Mouse (Mus musculus): ENCODE results near the gene Nxph3. TPM values are rescaled to one million over a fixed set of nuclear protein-coding genes. Genes with fewer than 3 reads are reported as not detected.
A peak's percentile ranks its signal among the peaks of the same experiment; 100 is the strongest.

The Nxph3 gene
- total RNA-seq (2021): 10 to 100 TPM; 29.0 to 40.6 TPM

DNA sequence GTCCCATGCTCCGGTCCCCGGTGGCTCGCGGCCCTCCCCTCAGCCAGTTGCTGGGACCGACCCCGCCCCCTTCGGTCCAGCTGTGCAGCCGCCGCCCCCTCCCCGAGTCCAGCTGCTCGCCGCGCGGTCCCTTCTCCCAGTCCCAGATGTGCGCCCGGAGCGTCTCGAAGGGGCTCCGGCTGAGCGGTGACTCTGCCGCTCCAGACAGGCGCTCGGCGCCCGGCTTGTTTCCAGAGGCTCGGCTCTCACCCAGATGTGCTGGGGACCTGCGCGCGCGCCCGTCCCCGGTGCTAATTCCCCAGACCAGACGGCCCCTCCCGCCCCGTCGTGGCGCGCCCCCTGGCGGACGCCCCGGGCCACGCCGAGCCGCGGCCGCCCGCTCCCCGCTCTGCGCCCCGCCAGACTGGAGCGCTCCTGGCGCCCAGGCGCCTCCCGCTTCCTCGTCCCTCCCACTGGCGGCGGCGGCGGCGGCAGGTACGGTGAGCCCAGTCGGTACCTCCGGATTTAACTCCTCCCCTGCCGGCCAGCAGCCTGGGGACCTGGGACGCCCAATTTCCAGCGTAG, at the start of gene Nxph3:
Gene Nxph3 (minus strand): TSS at position 273 of the 564 bp plus-strand sequence.
- intact Hi-C loops (cut with DNase I): no loop called here
- peak; percentile 58 to 77 for DNase-seq (ENCODE audit: low spot score in 2 of 2)

GRCm38 (mm10) chr11:95563849-95564248, 49.5 kb upstream of the Nxph3 start:
- intact Hi-C loops (cut with DNase I): no loop called here
- no peak for DNase-seq (ENCODE audit: low spot score in 2 of 2)

DNA sequence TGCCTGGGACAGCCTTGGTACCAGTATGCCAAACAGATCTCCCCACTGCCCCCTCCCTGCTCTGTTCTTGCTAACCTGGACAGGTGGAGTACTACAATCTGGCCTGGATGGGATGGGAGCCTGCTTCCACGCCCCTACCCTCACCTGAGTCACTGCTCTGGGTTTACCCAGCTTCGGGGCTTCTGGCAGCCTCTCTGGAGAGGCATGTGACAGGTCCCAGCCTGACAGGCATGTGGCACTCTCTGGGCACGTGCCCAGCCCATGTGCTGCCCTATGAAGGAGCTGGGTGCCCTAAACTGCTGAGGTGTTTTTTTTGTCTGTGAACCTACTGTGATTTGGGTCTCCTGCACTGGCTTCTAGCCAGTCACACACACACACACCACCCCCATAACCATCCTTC, 46.4 kb upstream of the Nxph3 start:
- intact Hi-C loops (cut with DNase I): no loop called here
- DNase-seq (ENCODE audit: low spot score in 2 of 2): no peak

GRCm38 (mm10) chr11:95559761-95560160, 45.4 kb upstream of the Nxph3 start:
- intact Hi-C loops (cut with DNase I): no loop called here
- no peak for DNase-seq (ENCODE audit: low spot score in 2 of 2)

DNA sequence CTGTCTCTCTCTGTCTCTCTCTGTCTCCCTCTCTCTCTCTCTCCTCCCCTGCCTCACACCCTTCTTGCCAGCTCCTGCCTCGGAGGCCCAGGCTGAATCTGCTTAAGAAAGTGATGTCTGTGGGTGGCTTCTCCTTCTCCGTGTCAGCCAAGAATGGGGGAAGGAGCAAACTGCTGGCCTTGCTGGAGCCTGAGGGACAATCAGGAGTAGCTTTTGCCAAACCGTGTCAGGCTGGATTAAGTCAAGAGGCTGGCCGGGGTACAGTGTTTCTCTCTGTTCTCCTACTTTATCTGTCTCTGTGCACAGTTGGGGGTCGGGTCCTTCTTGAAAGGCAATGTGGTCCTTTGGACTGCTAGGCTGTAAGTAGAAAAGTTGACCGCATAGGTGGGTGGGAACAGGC, 43.3 kb upstream of the Nxph3 start:
- intact Hi-C loops (cut with DNase I): no loop called here
- DNase-seq (ENCODE audit: low spot score in 2 of 2): peak in 1 of 2 experiments; percentile 21

DNA sequence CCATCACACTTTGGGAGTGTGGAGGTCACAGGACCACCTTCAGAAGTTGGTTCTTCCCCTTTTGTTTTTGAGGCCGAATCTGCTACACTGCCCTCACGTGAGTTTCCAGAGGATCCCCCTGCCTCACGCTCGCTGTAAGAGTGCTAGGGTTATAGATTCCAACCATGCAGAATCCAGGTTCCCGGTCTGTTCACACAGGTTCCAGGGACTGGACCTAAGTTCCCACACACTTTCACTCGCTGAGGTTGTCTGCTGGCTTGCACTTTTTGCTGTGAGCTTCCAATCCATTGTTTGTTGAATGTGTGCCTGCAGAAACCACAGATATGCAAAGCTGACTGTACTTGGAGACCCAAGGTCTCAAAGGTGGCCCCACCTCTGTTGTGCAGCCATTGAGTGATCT, 42.7 kb upstream of the Nxph3 start:
- intact Hi-C loops (cut with DNase I): no loop called here

GRCm38 (mm10) chr11:95555279-95555678, 40.9 kb upstream of the Nxph3 start:
- intact Hi-C loops (cut with DNase I): no loop called here
- DNase-seq (ENCODE audit: low spot score in 2 of 2): no peak

More for the DNA sequence above, 42.7 kb upstream of the Nxph3 start:
- no peak for DNase-seq (ENCODE audit: low spot score in 2 of 2)

GRCm38 (mm10) chr11:95550301-95551021, 36.1 kb upstream of the Nxph3 start:
- intact Hi-C loops (cut with DNase I): no loop called here
- no peak for DNase-seq (ENCODE audit: low spot score in 2 of 2)

DNA sequence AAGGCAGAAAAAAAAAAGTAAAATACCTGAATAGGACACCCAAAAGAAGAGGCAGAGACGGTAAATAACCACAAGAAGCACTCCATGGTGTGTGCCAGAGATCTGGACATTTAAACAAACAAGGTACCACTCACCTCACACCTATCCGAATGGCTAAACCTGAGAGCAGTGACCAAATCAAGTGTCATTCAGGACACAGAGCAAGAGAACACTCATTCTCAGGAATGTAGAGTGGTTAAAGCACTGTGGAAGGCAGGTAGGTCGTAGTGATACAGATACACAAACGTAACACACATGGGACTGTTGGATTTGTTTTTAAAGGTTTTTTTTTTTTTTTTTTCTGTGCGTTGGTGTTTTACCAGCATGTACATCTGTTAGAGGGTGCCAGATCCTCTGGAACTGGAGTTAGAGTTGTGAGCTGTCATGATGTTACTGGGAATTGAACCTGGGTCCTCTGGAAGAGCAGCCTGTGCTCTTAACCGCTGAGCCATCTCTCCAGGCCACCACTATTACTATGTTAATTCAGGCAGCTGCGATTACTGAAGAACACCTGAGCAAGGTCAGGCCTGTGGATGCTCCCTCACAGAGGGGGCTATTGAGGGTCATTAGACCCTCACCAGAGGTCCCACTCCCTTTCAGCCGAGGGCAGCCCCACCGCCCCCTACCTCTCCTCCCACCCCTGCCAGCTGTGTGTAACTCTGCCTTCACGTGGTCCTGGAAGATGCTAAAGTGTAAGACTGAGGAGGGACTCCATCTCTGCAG, 31.8 kb upstream of the Nxph3 start:
- intact Hi-C loops (cut with DNase I): no loop called here
- DNase-seq (ENCODE audit: low spot score in 2 of 2): no peak

GRCm38 (mm10) chr11:95544546-95545327, 30.4 kb upstream of the Nxph3 start:
- intact Hi-C loops (cut with DNase I): no loop called here

DNA sequence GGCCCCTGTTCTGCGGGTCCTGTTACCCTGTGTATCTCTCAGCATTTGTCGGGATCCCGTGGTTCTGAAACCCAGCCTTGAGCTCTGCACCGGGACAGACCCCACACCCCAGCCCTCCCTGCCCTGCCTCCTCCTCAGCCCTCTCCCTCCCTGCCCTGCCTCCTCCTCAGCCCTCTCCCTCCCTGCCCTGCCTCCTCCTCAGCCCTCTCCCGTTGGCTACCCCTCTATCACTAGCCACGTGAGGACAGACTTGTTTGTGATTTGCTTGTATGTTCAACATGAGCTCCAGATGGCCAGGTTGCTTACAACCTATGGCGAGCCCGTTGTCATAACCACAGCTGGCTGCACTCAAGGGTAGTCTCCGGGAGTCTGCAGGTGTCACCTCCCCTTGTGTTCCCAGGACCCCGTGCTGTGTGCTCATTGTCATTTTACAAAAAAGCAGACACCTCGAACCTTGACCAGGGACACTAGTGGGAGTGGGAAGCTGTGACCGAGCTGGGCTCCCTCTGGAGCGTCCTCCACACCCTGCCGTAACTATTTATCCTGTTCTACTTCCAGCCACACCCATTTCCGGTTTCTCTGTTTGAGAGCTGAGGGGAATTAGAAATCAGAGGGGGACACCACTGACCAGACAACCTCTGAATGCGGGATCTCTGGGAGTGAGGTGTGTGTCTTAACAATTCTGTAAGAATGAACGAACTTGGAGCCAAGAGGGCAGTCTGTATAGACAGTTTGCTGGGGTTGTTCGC, 26.4 kb upstream of the Nxph3 start:
- intact Hi-C loops (cut with DNase I): no loop called here
- no peak for DNase-seq (ENCODE audit: low spot score in 2 of 2)

More at GRCm38 (mm10) chr11:95544546-95545327, 30.4 kb upstream of the Nxph3 start:
- DNase-seq (ENCODE audit: low spot score in 2 of 2): no peak

DNA sequence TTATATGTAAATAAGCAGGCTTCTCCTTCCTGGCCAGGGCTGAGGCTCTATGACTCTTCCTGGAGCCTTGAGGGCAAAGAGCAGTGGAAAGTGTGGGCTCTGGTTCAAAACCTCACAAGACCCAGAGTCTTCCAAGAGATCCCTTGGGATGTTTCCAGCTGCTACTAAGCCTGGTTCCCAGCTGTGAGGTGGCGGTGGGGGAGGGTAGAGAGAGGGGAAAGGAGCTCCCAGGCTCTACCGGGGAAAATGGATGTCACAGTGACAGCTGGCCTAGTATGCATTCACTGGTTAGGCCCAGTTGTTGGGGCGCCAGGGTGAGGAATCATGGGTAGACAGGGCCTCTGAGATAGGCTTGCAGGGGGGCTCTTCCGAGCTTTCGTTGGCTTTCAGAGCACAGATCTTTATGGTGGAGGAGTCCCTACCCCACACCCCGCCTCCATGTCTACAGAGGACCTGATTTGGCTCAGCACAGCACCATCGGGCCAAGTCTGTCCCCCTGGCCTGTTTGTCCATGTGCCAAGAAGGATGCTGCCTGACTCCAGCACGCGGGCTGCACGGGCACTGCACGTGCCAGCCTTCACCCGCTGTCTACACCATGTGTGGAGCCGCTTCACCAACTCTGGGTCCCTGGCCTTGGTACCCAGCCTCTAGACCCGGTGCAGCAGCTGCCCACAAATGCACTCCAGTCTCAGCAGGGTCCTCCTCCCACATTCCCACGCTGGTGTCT, 24.2 kb upstream of the Nxph3 start:
- intact Hi-C loops (cut with DNase I): loop anchor here (10.0 kb wide), 1 partner anchor 226 kb away; no protein-coding TSS in a partner anchor
- no peak for DNase-seq (ENCODE audit: low spot score in 2 of 2)

DNA sequence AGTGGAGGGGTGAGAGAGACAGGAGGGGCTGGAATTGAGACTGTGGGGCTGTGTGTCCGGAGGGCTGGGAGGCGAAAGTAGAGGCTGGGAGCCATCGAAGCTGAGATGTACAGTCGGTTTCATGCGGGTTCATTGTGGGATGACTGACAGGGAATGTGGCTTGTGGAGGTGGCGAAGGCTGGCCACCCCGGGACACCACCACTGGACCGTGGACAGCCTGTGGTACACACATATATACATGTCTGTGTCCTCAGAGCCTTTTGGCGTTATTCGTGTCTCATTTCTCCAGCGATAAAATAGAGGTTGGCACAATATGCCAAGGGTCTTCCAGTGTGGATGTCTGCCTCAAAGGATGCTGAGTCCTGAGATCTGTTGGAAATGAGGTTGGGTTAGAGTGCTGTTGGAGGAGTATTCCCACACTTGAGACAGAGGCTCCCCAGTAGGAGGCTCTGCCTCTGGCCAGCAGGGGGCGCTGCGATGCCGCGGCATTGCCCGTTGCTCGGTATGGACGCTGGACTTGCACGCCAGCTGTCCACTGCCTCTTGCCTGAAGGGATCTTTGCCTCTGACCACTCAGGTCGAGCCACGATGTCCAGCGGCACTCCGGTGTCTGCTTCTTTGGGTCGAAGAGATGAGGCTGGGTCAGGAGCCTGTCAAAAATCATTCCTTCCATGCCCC, 19.3 kb upstream of the Nxph3 start:
- intact Hi-C loops (cut with DNase I): loop anchor here (2.0 to 10.0 kb wide), 3 partner anchors 53 to 231 kb away; partner anchors contain the start of gene Ngfr
- DNase-seq (ENCODE audit: low spot score in 2 of 2): peak; percentile 83 to 86

DNA sequence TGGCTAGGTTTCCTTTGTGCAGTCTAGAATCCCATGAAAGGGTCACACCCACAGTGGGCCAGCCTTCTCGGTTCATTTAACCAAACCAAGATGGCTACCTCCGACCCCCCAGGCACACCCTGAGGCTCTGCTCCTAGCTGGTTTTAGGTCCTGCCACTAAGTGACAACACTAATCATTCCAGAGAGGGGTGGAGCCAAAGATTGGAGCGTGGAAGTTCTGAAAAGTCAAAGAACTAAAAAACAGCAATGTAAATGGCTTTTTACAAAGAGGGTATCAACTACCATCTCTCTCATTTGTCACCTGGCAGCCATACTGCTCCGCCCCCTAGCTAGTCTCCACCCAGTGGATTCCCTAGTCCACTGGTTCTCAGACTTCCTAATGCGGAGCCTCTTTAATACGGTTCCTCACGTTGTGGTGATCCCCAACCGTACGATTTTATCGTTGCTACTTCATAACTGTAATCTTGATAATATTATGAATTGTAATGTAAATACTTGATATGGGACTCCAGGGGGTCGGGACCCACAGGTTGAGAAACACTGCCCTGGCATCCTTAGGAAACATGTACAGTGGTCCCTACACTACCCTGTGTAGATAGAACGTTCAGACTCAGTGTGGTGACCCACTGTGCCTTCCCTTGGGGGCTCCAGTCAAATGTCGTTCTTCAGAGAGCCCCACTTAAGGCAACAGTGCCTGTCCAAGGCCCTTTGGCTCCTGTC, 18.1 kb upstream of the Nxph3 start:
- intact Hi-C loops (cut with DNase I): loop anchor here (2.0 to 10.0 kb wide), 3 partner anchors 54 to 232 kb away; partner anchors contain the start of gene Ngfr

GRCm38 (mm10) chr11:95528231-95528630, 13.9 kb upstream of the Nxph3 start:
- no peak for DNase-seq (ENCODE audit: low spot score in 2 of 2)
- intact Hi-C loops (cut with DNase I): no loop called here

More for the DNA sequence above, 18.1 kb upstream of the Nxph3 start:
- no peak for DNase-seq (ENCODE audit: low spot score in 2 of 2)

DNA sequence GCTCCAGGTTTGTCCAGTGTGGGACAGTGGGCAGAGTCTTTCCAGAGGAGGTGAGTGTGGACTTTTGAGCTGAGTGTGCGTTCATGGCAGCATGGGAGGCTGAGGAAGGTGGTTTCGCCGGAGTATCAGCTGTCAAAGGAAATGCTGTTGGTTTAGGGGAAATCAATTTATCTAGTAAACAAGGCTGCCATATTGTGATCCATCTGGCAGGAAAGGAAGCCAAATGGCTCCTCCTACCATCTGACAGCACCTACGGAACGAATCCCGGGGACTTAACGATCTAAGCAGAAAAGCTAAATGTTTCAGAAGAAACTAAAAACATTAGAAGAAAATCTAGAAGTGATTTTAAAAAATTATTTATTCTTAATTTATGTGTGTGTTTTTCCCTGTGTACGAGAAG, 12.9 kb upstream of the Nxph3 start:
- intact Hi-C loops (cut with DNase I): no loop called here
- DNase-seq (ENCODE audit: low spot score in 2 of 2): no peak

- intact Hi-C loops (cut with DNase I): loop anchor here (2.0 to 5.0 kb wide), 5 partner anchors 123 to 404 kb away; partner anchors contain the start of genes Kat7 and Slc35b1
- DNase-seq (ENCODE audit: low spot score in 2 of 2): peak; percentile 68 to 75
Observed at GRCm38 (mm10) chr11:95521563-95521962, 7.2 kb upstream of the Nxph3 start.

Data from left cerebral cortex, postnatal 36 days (tissue).